Comparison of ENCODE assay signal across 20 mouse cellular contexts in the genomic region with DNA sequence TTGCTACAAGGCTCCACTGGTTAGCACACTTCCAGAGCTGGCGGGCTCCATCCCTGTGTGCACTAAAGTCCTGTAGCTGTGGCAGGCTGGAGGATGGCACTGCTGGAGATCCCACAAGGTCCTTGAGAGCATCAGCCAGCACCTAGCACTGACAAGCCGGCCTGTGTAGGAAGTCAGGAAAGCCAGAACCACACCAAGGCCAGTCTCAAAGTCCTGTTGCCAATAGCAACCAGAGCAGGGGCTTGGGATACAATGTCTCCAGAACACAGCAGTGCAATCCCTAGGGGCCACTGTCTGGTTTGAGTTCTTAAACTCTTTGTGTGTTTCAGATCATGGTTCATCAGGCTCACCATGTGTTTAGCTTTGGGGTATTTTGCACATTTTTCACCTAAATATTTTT. TPM values are rescaled to one million over a fixed set of nuclear protein-coding genes. Genes with fewer than 3 reads are reported as not detected.
A peak's percentile ranks its signal among the peaks of the same experiment; 100 is the strongest.
DNase-seq lines count a peak whose midpoint lies in the region; ATAC-seq and TF ChIP-seq lines count a peak whose summit lies in the region.
"Had no signal": no experiment of that assay in that cellular context is flagged by ENCODE, and none has a peak within 500 bp of the region (broad histone marks: within the 10 kb centered on the region; RNA-seq: fewer than 3 reads in every experiment).

No protein-coding gene starts in this region.

- no peak overlapping the region for H3K9ac ChIP-seq in forebrain, postnatal 0 days
- H3K9ac ChIP-seq in forebrain, embryonic 15.5 days (replicated peaks) = no peak overlapping the region
- H3K9ac ChIP-seq in liver, adult 2 months (ENCODE audit: low read depth, low read length) = no peak overlapping the region
- no peak overlapping the region for H3K9ac ChIP-seq in liver, embryonic 12.5 days
- no peak overlapping the region for H3K9ac ChIP-seq in hindbrain, postnatal 0 days (replicated peaks; ENCODE audit: low read length)
- H3K9ac ChIP-seq: embryonic facial prominence, embryonic 13.5 days; limb, embryonic 13.5 days had no signal

- 67% methylated on average over 2 of the region's 2 CpGs for WGBS in forebrain, postnatal 0 days
- WGBS in forebrain, embryonic 15.5 days = 61% methylated on average over 2 of the region's 2 CpGs
- WGBS in liver, adult 2 months = 44% methylated on average over 2 of the region's 2 CpGs
- WGBS in liver, embryonic 12.5 days (ENCODE audit: insufficient replicate concordance) = 51% methylated on average over 2 of the region's 2 CpGs
- 58% methylated on average over 2 of the region's 2 CpGs for WGBS in hindbrain, postnatal 0 days

- no peaks in the 10 kb centered on the region for H3K36me3 ChIP-seq in forebrain, postnatal 0 days (ENCODE audit: insufficient read depth)
- H3K36me3 ChIP-seq in forebrain, embryonic 15.5 days = no peaks in the 10 kb centered on the region
- no peaks in the 10 kb centered on the region for H3K36me3 ChIP-seq in liver, adult 2 months (ENCODE audit: control insufficient read depth, insufficient read depth, low read length)
- no peaks in the 10 kb centered on the region for H3K36me3 ChIP-seq in liver, embryonic 12.5 days
- no peaks in the 10 kb centered on the region for H3K36me3 ChIP-seq in hindbrain, postnatal 0 days (ENCODE audit: insufficient read depth, low read length)
- H3K36me3 ChIP-seq: embryonic facial prominence, embryonic 13.5 days had no signal

- no peak overlapping the region for H3K27ac ChIP-seq in forebrain, postnatal 0 days (ENCODE audit: low read depth, low read length)
- H3K27ac ChIP-seq in forebrain, embryonic 15.5 days (replicated peaks) = no peak overlapping the region
- H3K27ac ChIP-seq in liver, adult 2 months (replicated peaks; ENCODE audit: insufficient read depth, low read depth, low read length) = no peak overlapping the region
- H3K27ac ChIP-seq in liver, embryonic 12.5 days = no peak overlapping the region
- H3K27ac ChIP-seq in hindbrain, postnatal 0 days = no peak overlapping the region
- H3K27ac ChIP-seq: embryonic facial prominence, embryonic 13.5 days; kidney, postnatal 0 days; layer of hippocampus, adult 2 months; limb, embryonic 13.5 days had no signal

- TF ChIP-seq CTCF in forebrain, postnatal 0 days (IDR thresholded peaks at IDR 0.05; ENCODE audit: low read depth) = no peak
- no peak for TF ChIP-seq CTCF in liver, adult 2 months (IDR thresholded peaks at IDR 0.05; ENCODE audit: low read depth, low read length)
- no peak for TF ChIP-seq CTCF in hindbrain, postnatal 0 days (IDR thresholded peaks at IDR 0.05; ENCODE audit: low read depth)

- no peaks in the 10 kb centered on the region for H3K9me3 ChIP-seq in forebrain, postnatal 0 days (ENCODE audit: low read length)
- no peaks in the 10 kb centered on the region for H3K9me3 ChIP-seq in forebrain, embryonic 15.5 days
- H3K9me3 ChIP-seq in liver, embryonic 12.5 days (replicated peaks) = 0 out of 2 replicates have a peak, but pooled peaks cover 3% of the 10 kb centered on the region
- no peaks in the 10 kb centered on the region for H3K9me3 ChIP-seq in hindbrain, postnatal 0 days (ENCODE audit: low read length)
- H3K9me3 ChIP-seq: embryonic facial prominence, embryonic 13.5 days; limb, embryonic 13.5 days had no signal

- H3K4me2 ChIP-seq in forebrain, postnatal 0 days (ENCODE audit: low read depth) = no peak overlapping the region
- H3K4me2 ChIP-seq in forebrain, embryonic 15.5 days (replicated peaks) = no peak overlapping the region
- H3K4me2 ChIP-seq in liver, embryonic 12.5 days = no peak overlapping the region
- no peak overlapping the region for H3K4me2 ChIP-seq in hindbrain, postnatal 0 days (ENCODE audit: low read depth, low read length)
- H3K4me2 ChIP-seq: embryonic facial prominence, embryonic 13.5 days; limb, embryonic 13.5 days had no signal

- H3K4me3 ChIP-seq in forebrain, postnatal 0 days (ENCODE audit: low read depth, low read length) = no peak overlapping the region
- H3K4me3 ChIP-seq in forebrain, embryonic 15.5 days = no peak overlapping the region
- no peak overlapping the region for H3K4me3 ChIP-seq in liver, adult 2 months (ENCODE audit: insufficient read depth, low read depth, low read length)
- H3K4me3 ChIP-seq in liver, embryonic 12.5 days = no peak overlapping the region
- H3K4me3 ChIP-seq in hindbrain, postnatal 0 days (ENCODE audit: low read length) = no peak overlapping the region
- H3K4me3 ChIP-seq: embryonic facial prominence, embryonic 13.5 days; layer of hippocampus, adult 2 months; limb, embryonic 13.5 days had no signal

- 0 out of 2 replicates have a peak, but pooled peaks have one; percentile 14 for ATAC-seq in forebrain, postnatal 0 days
- ATAC-seq in forebrain, embryonic 15.5 days (replicated peaks) = no peak
- ATAC-seq in liver, embryonic 12.5 days = no peak
- ATAC-seq in hindbrain, postnatal 0 days = peak; percentile 64; the same call in 1 of the 2 replicates
- ATAC-seq: activated CD4-positive, CD25-positive, alpha-beta regulatory T cell, adult 4 months had no signal

- H3K4me1 ChIP-seq in forebrain, postnatal 0 days (ENCODE audit: insufficient read depth) = no peaks in the 10 kb centered on the region
- H3K4me1 ChIP-seq in forebrain, embryonic 15.5 days = no peaks in the 10 kb centered on the region
- peaks cover 4% of the 10 kb centered on the region for H3K4me1 ChIP-seq in liver, adult 2 months (ENCODE audit: control insufficient read depth, insufficient read depth, low read length)
- H3K4me1 ChIP-seq in liver, embryonic 12.5 days = no peaks in the 10 kb centered on the region
- H3K4me1 ChIP-seq in hindbrain, postnatal 0 days (ENCODE audit: insufficient read depth, low read length) = no peaks in the 10 kb centered on the region
- H3K4me1 ChIP-seq: limb, embryonic 13.5 days had no signal

- no peaks in the 10 kb centered on the region for H3K27me3 ChIP-seq in forebrain, postnatal 0 days (ENCODE audit: insufficient read depth, low read length)
- H3K27me3 ChIP-seq in forebrain, embryonic 15.5 days = no peaks in the 10 kb centered on the region
- H3K27me3 ChIP-seq in liver, adult 2 months (ENCODE audit: control insufficient read depth, insufficient read depth, low read length) = no peaks in the 10 kb centered on the region
- H3K27me3 ChIP-seq in liver, embryonic 12.5 days (replicated peaks) = no peaks in the 10 kb centered on the region
- H3K27me3 ChIP-seq in hindbrain, postnatal 0 days (ENCODE audit: insufficient read depth, low read length) = no peaks in the 10 kb centered on the region
- H3K27me3 ChIP-seq: CH12.LX; limb, embryonic 13.5 days had no signal

- TF ChIP-seq POLR2A in liver, adult 2 months (IDR thresholded peaks at IDR 0.05; ENCODE audit: extremely low read depth, insufficient read depth, low read length) = no peak

- H3K79me2 ChIP-seq in liver, adult 2 months (ENCODE audit: control insufficient read depth, insufficient read depth, low read length) = no peaks in the 10 kb centered on the region

- no peak for DNase-seq in forebrain, postnatal 0 days
- peak; percentile 24 for DNase-seq in liver, adult 2 months (ENCODE audit: extremely low read depth, low read depth, low spot score)
- DNase-seq in brain, adult 2 months (ENCODE audit: low read depth, low spot score) = peak; percentile 21
- peak; percentile 34 for DNase-seq in hindbrain, postnatal 0 days (ENCODE audit: low spot score)
- DNase-seq in frontal cortex, postnatal 36 days (ENCODE audit: low spot score in 2 of 2) = no peak
- no peak for DNase-seq in cerebellum, adult 9-11 months
- DNase-seq: cerebellum, postnatal 10 days; gastrocnemius, postnatal 25 days; lung, postnatal 14 days; thymus, adult 18-20 months had no signal

RNA-seq across cellular contexts. Expression of a gene that starts 7.3 kb away (rescaled TPM):
- total RNA-seq in forebrain, postnatal 0 days (2014; rRNA removed) = 2.6 and 3.6 TPM in 2 replicates
- 1.8 and 2.3 TPM in 2 replicates for polyA plus RNA-seq in forebrain, postnatal 0 days (2015; fragmentation: Nextera tagmentation; extraction: Ambion mirVana)
- polyA plus RNA-seq in forebrain, embryonic 15.5 days (2015; fragmentation: Nextera tagmentation; extraction: Ambion mirVana) = 0.60 and 1.3 TPM in 2 replicates
- total RNA-seq in liver, adult 2 months (2014; rRNA removed) = 0.20 and 0.28 TPM in 2 replicates
- polyA plus RNA-seq in liver, adult 2 months (2012; rRNA removed) = 0.11 TPM in 1 of 2 replicates, not detected in the other
- 0.24 and 0.49 TPM in 2 replicates for polyA plus RNA-seq in liver, embryonic 12.5 days (2016; fragmentation: Nextera tagmentation; extraction: Ambion mirVana)
- total RNA-seq in hindbrain, postnatal 0 days (2014; rRNA removed) = 0.50 and 3.0 TPM in 2 replicates
- polyA plus RNA-seq in hindbrain, postnatal 0 days (2015; fragmentation: Nextera tagmentation; extraction: Ambion mirVana) = 1.9 and 2.3 TPM in 2 replicates

RNA-seq across cellular contexts. Expression of a gene that starts 33.0 kb away (rescaled TPM):
- total RNA-seq in forebrain, postnatal 0 days (2014; rRNA removed) = not detected in 2 replicates
- polyA plus RNA-seq in forebrain, postnatal 0 days (2015; fragmentation: Nextera tagmentation; extraction: Ambion mirVana) = not detected in 2 replicates
- 0.18 and 0.24 TPM in 2 replicates for polyA plus RNA-seq in forebrain, embryonic 15.5 days (2015; fragmentation: Nextera tagmentation; extraction: Ambion mirVana)
- total RNA-seq in liver, adult 2 months (2014; rRNA removed) = 0.09 TPM in 1 of 2 replicates, not detected in the other
- not detected in 2 replicates for polyA plus RNA-seq in liver, adult 2 months (2012; rRNA removed)
- polyA plus RNA-seq in liver, embryonic 12.5 days (2016; fragmentation: Nextera tagmentation; extraction: Ambion mirVana) = 0.07 and 0.25 TPM in 2 replicates
- total RNA-seq in hindbrain, postnatal 0 days (2014; rRNA removed) = not detected in 2 replicates
- 0.33 TPM in 1 of 2 replicates, not detected in the other for polyA plus RNA-seq in hindbrain, postnatal 0 days (2015; fragmentation: Nextera tagmentation; extraction: Ambion mirVana)
- total RNA-seq: gastrocnemius, postnatal 25 days; layer of hippocampus, adult 2 months; megakaryocyte-erythroid progenitor cell, adult 5-6 weeks had no signal
- polyA plus RNA-seq: liver, embryonic 16.5 days had no signal

RNA-seq across cellular contexts. Expression of a gene that starts 33.8 kb away (rescaled TPM):
- total RNA-seq in forebrain, postnatal 0 days (2014; rRNA removed) = 3.1 and 3.2 TPM in 2 replicates
- 4.9 and 5.1 TPM in 2 replicates for polyA plus RNA-seq in forebrain, postnatal 0 days (2015; fragmentation: Nextera tagmentation; extraction: Ambion mirVana)
- 2.1 and 3.7 TPM in 2 replicates for polyA plus RNA-seq in forebrain, embryonic 15.5 days (2015; fragmentation: Nextera tagmentation; extraction: Ambion mirVana)
- total RNA-seq in liver, adult 2 months (2014; rRNA removed) = 14.8 and 24.2 TPM in 2 replicates
- 15.2 and 15.9 TPM in 2 replicates for polyA plus RNA-seq in liver, adult 2 months (2012; rRNA removed)
- 0.49 and 0.61 TPM in 2 replicates for polyA plus RNA-seq in liver, embryonic 12.5 days (2016; fragmentation: Nextera tagmentation; extraction: Ambion mirVana)
- total RNA-seq in hindbrain, postnatal 0 days (2014; rRNA removed) = 3.1 and 4.0 TPM in 2 replicates
- polyA plus RNA-seq in hindbrain, postnatal 0 days (2015; fragmentation: Nextera tagmentation; extraction: Ambion mirVana) = 7.2 and 8.3 TPM in 2 replicates
- total RNA-seq: megakaryocyte-erythroid progenitor cell, adult 5-6 weeks had no signal
- polyA plus RNA-seq: activated CD4-positive, CD25-positive, alpha-beta regulatory T cell, adult 4 months had no signal

Comparison
In these comparisons a context has a peak if more than half of its experiments do, and no peak if none do; other contexts are left out.
1. ATAC-seq: peak in forebrain, postnatal 0 days (single experiment) and hindbrain, postnatal 0 days (single experiment); none in forebrain, embryonic 15.5 days (single experiment) and liver, embryonic 12.5 days (single experiment).
2. DNase-seq: peak in liver, adult 2 months (single experiment), brain, adult 2 months (single experiment) and hindbrain, postnatal 0 days (single experiment); none in forebrain, postnatal 0 days (single experiment), frontal cortex, postnatal 36 days (0 of 2) and cerebellum, adult 9-11 months (single experiment).